Mouse (Mus musculus): ENCODE results near the gene Ostm1. TPM values are rescaled to one million over a fixed set of nuclear protein-coding genes. Genes with fewer than 3 reads are reported as not detected.

Ostm1 gene
- polyA plus RNA-seq, 1 experiment from 2014 or later, result 20.2 TPM

DNA sequence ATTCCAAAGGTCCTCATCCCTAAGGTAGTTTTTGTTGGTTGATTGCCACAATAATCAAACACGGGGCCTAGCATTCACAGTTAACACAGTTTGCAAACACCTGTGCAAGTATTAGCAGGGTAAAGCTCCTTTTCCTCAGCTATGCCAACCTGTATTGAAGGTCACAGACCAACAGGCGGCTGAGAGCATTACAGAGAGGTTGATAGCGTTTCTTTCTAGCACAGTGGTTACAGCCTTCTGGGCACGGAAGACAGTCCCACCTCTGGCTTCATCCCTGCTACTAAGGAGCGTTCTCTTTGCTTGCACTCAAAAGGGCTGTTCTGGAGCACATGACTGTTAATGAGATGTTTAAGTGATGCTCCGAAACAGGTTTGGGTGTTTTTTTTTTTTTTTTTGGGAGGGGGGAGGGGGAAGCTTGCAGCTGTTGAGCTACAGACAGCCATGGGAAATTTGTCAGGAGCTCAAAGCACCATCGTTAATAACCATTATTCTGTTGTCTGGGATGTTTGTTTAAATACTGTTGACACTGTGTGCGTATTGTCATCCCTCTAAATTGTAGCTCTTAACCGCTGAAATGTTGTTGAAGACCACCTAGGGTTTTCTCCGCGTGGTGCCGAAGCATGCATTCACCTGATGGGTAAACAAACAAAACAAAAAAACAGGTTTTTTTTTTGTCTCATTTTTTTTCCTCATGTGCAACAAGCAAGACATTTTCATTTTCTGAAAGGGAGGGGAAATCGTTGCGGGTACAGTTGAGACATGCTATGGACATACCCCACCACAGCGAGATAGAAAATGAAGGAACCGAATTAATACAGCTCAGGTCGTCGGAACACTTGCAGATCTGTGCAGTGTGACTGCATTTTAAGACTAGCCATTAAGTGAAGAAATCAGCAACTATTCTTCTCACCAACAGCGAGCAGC, 6.9 kb downstream of the Ostm1 start:
- H3K9ac ChIP-seq (ENCODE audit: low read depth, low read length), result no peak overlapping the region

GRCm38 (mm10) chr10:42591185-42591992, 7.8 kb downstream of the Ostm1 start:
- ATAC-seq (ENCODE audit: low FRiP score) (peak; percentile 70), DNase-seq (ENCODE audit: low spot score) (peak; percentile 77)
- peaks cover 2% of the 10 kb centered on the region for H3K9me3 ChIP-seq (ENCODE audit: control insufficient read depth, low read length)
- no peaks in the 10 kb centered on the region for H3K36me3 ChIP-seq (ENCODE audit: control insufficient read depth, insufficient read depth, low read length)
- H3K4me2 ChIP-seq (replicated peaks; ENCODE audit: low read depth, low read length), result peak overlapping the region; percentile 37
- H3K27me3 ChIP-seq (ENCODE audit: control insufficient read depth, insufficient read depth, low read length), result peaks cover 95% of the 10 kb centered on the region
- no peak overlapping the region for H3K9ac ChIP-seq (ENCODE audit: low read depth, low read length)
- peak overlapping the region; percentile 22 for H3K4me3 ChIP-seq (ENCODE audit: low read depth, low read length)
- WGBS, result under 1% methylated on average over 66 of the region's 67 CpGs
- no peak overlapping the region for H3K27ac ChIP-seq (ENCODE audit: low read depth, low read length)
- peaks cover 3% of the 10 kb centered on the region; the same call in 1 of the 2 replicates for H3K4me1 ChIP-seq (replicated peaks; ENCODE audit: control insufficient read depth, insufficient read depth, low read length)

More for the DNA sequence above, 6.9 kb downstream of the Ostm1 start:
- peak; percentile 64 for DNase-seq (ENCODE audit: low spot score)
- Histone ChIP-seq H3K4me1 (replicated peaks; ENCODE audit: control insufficient read depth, insufficient read depth, low read length) (peaks cover 3% of the 10 kb centered on the region; the same call in 1 of the 2 replicates), H3K4me2 (replicated peaks; ENCODE audit: low read depth, low read length) (no peak overlapping the region), H3K36me3 (ENCODE audit: control insufficient read depth, insufficient read depth, low read length) (no peaks in the 10 kb centered on the region), H3K4me3 (ENCODE audit: low read depth, low read length) (no peak overlapping the region), H3K9me3 (ENCODE audit: control insufficient read depth, low read length) (peaks cover 3% of the 10 kb centered on the region), H3K27me3 (ENCODE audit: control insufficient read depth, insufficient read depth, low read length) (peaks cover 98% of the 10 kb centered on the region), H3K27ac (ENCODE audit: low read depth, low read length) (no peak overlapping the region)
- WGBS, result 1% methylated on average over 19 of the region's 19 CpGs
- peak; percentile 20; the same call in 1 of the 2 replicates for ATAC-seq (ENCODE audit: low FRiP score)

DNA sequence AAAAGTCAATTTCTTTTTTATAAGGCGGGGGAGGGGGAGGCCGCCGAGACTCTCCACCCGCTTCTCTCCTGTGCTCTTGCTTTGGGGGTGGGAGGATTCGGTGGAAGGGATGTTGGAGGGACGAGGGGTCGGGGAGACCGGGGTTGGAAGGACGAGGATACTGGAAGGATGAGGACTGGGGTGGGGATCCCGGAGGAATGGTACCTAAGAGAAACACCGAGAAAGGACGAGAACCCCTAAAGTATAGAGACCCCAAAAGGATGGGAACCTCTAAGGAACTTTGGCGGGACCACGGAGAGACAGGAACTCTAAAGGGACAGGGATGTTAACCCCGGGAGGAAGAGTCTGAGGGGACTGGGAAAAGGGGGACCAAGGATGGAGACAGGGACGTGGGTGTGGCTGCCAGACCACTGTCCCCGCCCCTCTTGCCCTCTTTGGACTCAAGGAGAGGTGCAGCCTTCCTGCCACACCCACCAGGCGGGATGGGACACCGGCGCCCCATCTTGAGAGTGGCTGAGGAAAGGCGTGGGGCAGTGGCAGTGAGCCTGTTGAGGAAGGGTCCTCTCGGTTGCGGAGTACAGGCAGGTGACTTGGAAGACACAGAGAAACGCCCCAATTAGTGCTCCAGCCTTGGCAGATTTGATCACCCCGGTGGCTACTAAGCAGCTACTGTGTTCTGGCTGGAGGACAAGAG, 8.5 kb downstream of the Ostm1 start:
- no peaks in the 10 kb centered on the region for H3K36me3 ChIP-seq (ENCODE audit: control insufficient read depth, insufficient read depth, low read length)
- H3K4me2 ChIP-seq (replicated peaks; ENCODE audit: low read depth, low read length), result peak overlapping the region; percentile 37
- WGBS, result under 1% methylated on average over 25 of the region's 25 CpGs
- H3K27me3 ChIP-seq (ENCODE audit: control insufficient read depth, insufficient read depth, low read length), result peaks cover 93% of the 10 kb centered on the region
- H3K9ac ChIP-seq (ENCODE audit: low read depth, low read length), result no peak overlapping the region
- peaks cover 3% of the 10 kb centered on the region; the same call in 1 of the 2 replicates for H3K4me1 ChIP-seq (replicated peaks; ENCODE audit: control insufficient read depth, insufficient read depth, low read length)
- ATAC-seq (ENCODE audit: low FRiP score), result peak; percentile 59
- H3K4me3 ChIP-seq (ENCODE audit: low read depth, low read length), result peak overlapping the region; percentile 22; the same call in 1 of the 2 replicates
- peak; percentile 58 for DNase-seq (ENCODE audit: low spot score)
- H3K27ac ChIP-seq (ENCODE audit: low read depth, low read length), result no peak overlapping the region
- no peaks in the 10 kb centered on the region for H3K9me3 ChIP-seq (ENCODE audit: control insufficient read depth, low read length)

DNA sequence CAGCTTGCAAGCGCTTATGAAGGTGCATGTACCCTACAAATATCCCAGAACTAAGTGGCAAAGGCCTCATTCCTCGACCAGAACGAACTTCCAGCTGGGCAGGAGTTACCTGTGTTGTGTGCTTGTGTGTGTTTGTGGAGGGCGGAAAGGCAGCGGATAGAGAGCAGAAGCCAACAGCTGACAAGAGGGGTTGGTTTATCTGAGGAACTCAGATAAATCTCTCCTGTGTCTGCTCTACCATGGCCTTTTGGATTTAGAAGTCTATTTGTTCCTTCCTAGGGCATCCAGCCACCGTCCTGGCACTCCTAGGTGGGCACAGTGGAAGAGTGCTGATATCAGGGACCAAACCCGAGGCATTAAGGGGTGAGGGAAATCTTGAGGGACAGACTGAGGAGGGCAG, 9.6 kb downstream of the Ostm1 start:
- ATAC-seq (ENCODE audit: low FRiP score) (no peak), DNase-seq (ENCODE audit: low spot score) (no peak)
- H3K9ac ChIP-seq (ENCODE audit: low read depth, low read length), result no peak overlapping the region
- peaks cover 83% of the 10 kb centered on the region for H3K27me3 ChIP-seq (ENCODE audit: control insufficient read depth, insufficient read depth, low read length)
- H3K36me3 ChIP-seq (ENCODE audit: control insufficient read depth, insufficient read depth, low read length), result no peaks in the 10 kb centered on the region
- H3K27ac ChIP-seq (ENCODE audit: low read depth, low read length), result no peak overlapping the region
- peaks cover 3% of the 10 kb centered on the region; the same call in 1 of the 2 replicates for H3K4me1 ChIP-seq (replicated peaks; ENCODE audit: control insufficient read depth, insufficient read depth, low read length)
- H3K9me3 ChIP-seq (ENCODE audit: control insufficient read depth, low read length), result no peaks in the 10 kb centered on the region
- H3K4me2 ChIP-seq (replicated peaks; ENCODE audit: low read depth, low read length), result no peak overlapping the region
- no peak overlapping the region for H3K4me3 ChIP-seq (ENCODE audit: low read depth, low read length)
- 6% methylated on average over 7 of the region's 7 CpGs for WGBS

- H3K4me3 ChIP-seq (ENCODE audit: low read depth, low read length), result no peak overlapping the region
- H3K4me2 ChIP-seq (replicated peaks; ENCODE audit: low read depth, low read length), result no peak overlapping the region
- H3K9me3 ChIP-seq (ENCODE audit: control insufficient read depth, low read length), result no peaks in the 10 kb centered on the region
- ATAC-seq (ENCODE audit: low FRiP score), result no peak
- no peak overlapping the region for H3K9ac ChIP-seq (ENCODE audit: low read depth, low read length)
- H3K4me1 ChIP-seq (replicated peaks; ENCODE audit: control insufficient read depth, insufficient read depth, low read length), result no peaks in the 10 kb centered on the region
- no peak for DNase-seq (ENCODE audit: low spot score)
- peaks cover 37% of the 10 kb centered on the region for H3K27me3 ChIP-seq (ENCODE audit: control insufficient read depth, insufficient read depth, low read length)
- WGBS, result 81% methylated on average over 8 of the region's 8 CpGs
- H3K27ac ChIP-seq (ENCODE audit: low read depth, low read length), result no peak overlapping the region
- H3K36me3 ChIP-seq (ENCODE audit: control insufficient read depth, insufficient read depth, low read length), result no peaks in the 10 kb centered on the region
These were observed 15.0 kb downstream of the Ostm1 start for GRCm38 (mm10) chr10:42598615-42599014.

- H3K4me2 ChIP-seq (replicated peaks; ENCODE audit: low read depth, low read length), result no peak overlapping the region
- no peaks in the 10 kb centered on the region for H3K4me1 ChIP-seq (replicated peaks; ENCODE audit: control insufficient read depth, insufficient read depth, low read length)
- H3K27me3 ChIP-seq (ENCODE audit: control insufficient read depth, insufficient read depth, low read length), result peaks cover 15% of the 10 kb centered on the region
- no peak overlapping the region for H3K4me3 ChIP-seq (ENCODE audit: low read depth, low read length)
- 17% methylated on average over 10 of the region's 10 CpGs for WGBS
- H3K36me3 ChIP-seq (ENCODE audit: control insufficient read depth, insufficient read depth, low read length), result no peaks in the 10 kb centered on the region
- no peak overlapping the region for H3K27ac ChIP-seq (ENCODE audit: low read depth, low read length)
- H3K9me3 ChIP-seq (ENCODE audit: control insufficient read depth, low read length), result no peaks in the 10 kb centered on the region; the same call in 1 of the 2 replicates
- ATAC-seq (ENCODE audit: low FRiP score) (no peak), DNase-seq (ENCODE audit: low spot score) (peak; percentile 48)
- H3K9ac ChIP-seq (ENCODE audit: low read depth, low read length), result no peak overlapping the region
These were observed 17.9 kb downstream of the Ostm1 start for GRCm38 (mm10) chr10:42601556-42601955.

GRCm38 (mm10) chr10:42604874-42605273, 21.3 kb downstream of the Ostm1 start:
- Histone ChIP-seq H3K36me3 (ENCODE audit: control insufficient read depth, insufficient read depth, low read length) (no peaks in the 10 kb centered on the region), H3K27me3 (ENCODE audit: control insufficient read depth, insufficient read depth, low read length) (peaks cover 11% of the 10 kb centered on the region), H3K4me1 (replicated peaks; ENCODE audit: control insufficient read depth, insufficient read depth, low read length) (no peaks in the 10 kb centered on the region), H3K9ac (ENCODE audit: low read depth, low read length) (no peak overlapping the region), H3K9me3 (ENCODE audit: control insufficient read depth, low read length) (no peaks in the 10 kb centered on the region; the same call in 1 of the 2 replicates), H3K27ac (ENCODE audit: low read depth, low read length) (no peak overlapping the region), H3K4me3 (ENCODE audit: low read depth, low read length) (no peak overlapping the region), H3K4me2 (replicated peaks; ENCODE audit: low read depth, low read length) (no peak overlapping the region)
- DNase-seq (ENCODE audit: low spot score) (no peak), ATAC-seq (ENCODE audit: low FRiP score) (no peak)
- 65% methylated on average over 2 of the region's 2 CpGs for WGBS

DNA sequence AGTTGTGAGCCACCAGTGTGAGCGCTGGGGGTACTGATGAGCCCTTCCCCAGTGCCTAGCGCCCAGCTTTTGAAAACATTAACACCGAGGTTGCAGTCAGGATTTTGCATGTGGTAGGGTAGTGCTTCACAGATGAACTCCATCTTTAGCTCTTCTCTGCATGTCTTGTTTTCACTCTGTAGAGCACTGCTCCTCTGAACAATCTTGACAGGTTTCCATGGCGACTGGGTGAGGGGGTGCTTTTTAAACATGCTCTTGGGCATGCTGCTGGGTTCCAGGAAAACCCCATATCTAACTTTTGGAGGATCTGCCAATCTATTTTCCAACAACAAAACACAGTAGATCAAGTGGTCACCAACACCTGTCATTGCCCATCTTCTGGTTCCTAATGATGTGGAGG, 23.1 kb downstream of the Ostm1 start:
- no peak overlapping the region for H3K27ac ChIP-seq (ENCODE audit: low read depth, low read length)
- peaks cover 22% of the 10 kb centered on the region for H3K27me3 ChIP-seq (ENCODE audit: control insufficient read depth, insufficient read depth, low read length)
- WGBS, result 75% methylated on average over 4 of the region's 4 CpGs
- H3K4me3 ChIP-seq (ENCODE audit: low read depth, low read length), result no peak overlapping the region
- no peak overlapping the region for H3K4me2 ChIP-seq (replicated peaks; ENCODE audit: low read depth, low read length)
- no peaks in the 10 kb centered on the region for H3K36me3 ChIP-seq (ENCODE audit: control insufficient read depth, insufficient read depth, low read length)
- no peaks in the 10 kb centered on the region for H3K4me1 ChIP-seq (replicated peaks; ENCODE audit: control insufficient read depth, insufficient read depth, low read length)
- H3K9ac ChIP-seq (ENCODE audit: low read depth, low read length), result no peak overlapping the region
- ATAC-seq (ENCODE audit: low FRiP score), result no peak
- H3K9me3 ChIP-seq (ENCODE audit: control insufficient read depth, low read length), result no peaks in the 10 kb centered on the region; the same call in 1 of the 2 replicates
- no peak for DNase-seq (ENCODE audit: low spot score)

Measured in hindbrain, embryonic 11.5 days (tissue).